ENCODE assay signal across 19 mouse cellular contexts in the genomic region with DNA sequence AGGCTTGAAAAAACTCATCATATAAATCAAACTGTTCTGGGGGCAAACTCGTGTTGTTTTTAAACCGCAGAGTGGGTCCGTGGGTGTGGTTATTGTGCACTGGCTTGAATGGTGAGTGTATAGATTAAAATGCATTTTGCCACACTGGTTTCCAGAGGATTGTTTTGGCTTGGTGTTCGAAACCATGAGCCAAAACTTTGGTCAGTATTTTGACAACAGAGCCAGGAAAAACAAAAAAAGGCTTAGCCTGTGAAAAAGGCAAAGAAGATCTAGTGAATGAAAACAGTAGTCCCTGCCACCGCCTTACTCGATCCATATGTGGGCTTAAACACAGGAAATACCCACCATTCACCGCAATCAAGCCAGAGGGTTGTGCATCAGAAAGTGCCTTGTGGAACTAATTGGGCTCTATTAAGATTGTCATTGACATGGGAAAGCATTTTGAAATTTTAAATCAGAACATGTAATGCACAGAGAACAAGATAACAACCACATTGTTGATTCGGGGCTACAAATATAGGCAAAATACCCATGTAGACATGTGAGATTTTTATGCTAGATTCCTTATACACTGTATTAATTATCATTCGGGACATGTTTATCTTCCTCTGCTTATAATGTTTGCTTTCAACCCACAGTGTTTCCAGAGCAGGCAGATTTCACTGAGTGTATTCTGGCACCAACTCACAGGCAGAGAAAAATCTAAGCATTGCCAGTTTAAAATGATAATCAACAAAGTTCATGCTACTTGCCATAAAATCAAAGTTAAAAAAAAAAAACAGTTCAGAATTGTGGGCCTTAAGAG.
DNase-seq lines count a peak whose midpoint lies in the region; ATAC-seq and TF ChIP-seq lines count a peak whose summit lies in the region.
"Had no signal": no experiment of that assay in that cellular context is flagged by ENCODE, and none has a peak within 500 bp of the region (broad histone marks: within the 10 kb centered on the region; RNA-seq: fewer than 3 reads in every experiment).

No protein-coding gene starts in this region.

- peaks cover 33% of the 10 kb centered on the region for H3K4me1 ChIP-seq in forebrain, embryonic 10.5 days
- H3K4me1 ChIP-seq in forebrain, embryonic 11.5 days (replicated peaks; ENCODE audit: control insufficient read depth, insufficient read depth, low read length) = no peaks in the 10 kb centered on the region
- H3K4me1 ChIP-seq in embryonic facial prominence, embryonic 12.5 days = peaks cover 14% of the 10 kb centered on the region
- H3K4me1 ChIP-seq in embryonic fibroblast, embryonic 13.5 days (ENCODE audit: control insufficient read depth, insufficient read depth, low read length) = 0 out of 2 replicates have a peak, but pooled peaks cover 2% of the 10 kb centered on the region
- H3K4me1 ChIP-seq: heart, embryonic 12.5 days; intestine, embryonic 15.5 days had no signal

- ATAC-seq in forebrain, embryonic 11.5 days (replicated peaks; ENCODE audit: low FRiP score) = no peak
- peak; percentile 77 for ATAC-seq in embryonic facial prominence, embryonic 12.5 days (ENCODE audit: insufficient number of reproducible peaks, insufficient read depth, low FRiP score, low TSS enrichment)
- ATAC-seq in megakaryocyte, adult 5-6 weeks (ENCODE audit: poor library complexity, severe bottlenecking) = no peak
- ATAC-seq: intestine, embryonic 15.5 days had no signal

- peaks cover 34% of the 10 kb centered on the region for H3K27me3 ChIP-seq in forebrain, embryonic 10.5 days (ENCODE audit: poor library complexity, severe bottlenecking)
- H3K27me3 ChIP-seq in forebrain, embryonic 11.5 days (ENCODE audit: control insufficient read depth, insufficient read depth, low read length) = peaks cover 8% of the 10 kb centered on the region; the same call in 1 of the 2 replicates
- peaks cover 10% of the 10 kb centered on the region; the same call in 1 of the 2 replicates for H3K27me3 ChIP-seq in embryonic facial prominence, embryonic 12.5 days
- H3K27me3 ChIP-seq: CH12.LX had no signal

- H3K4me2 ChIP-seq in forebrain, embryonic 11.5 days (ENCODE audit: low read depth, low read length, severe bottlenecking) = no peak overlapping the region
- H3K4me2 ChIP-seq in embryonic facial prominence, embryonic 12.5 days (replicated peaks) = no peak overlapping the region
- H3K4me2 ChIP-seq: heart, embryonic 12.5 days; hindbrain, embryonic 14.5 days; intestine, embryonic 15.5 days had no signal

- H3K36me3 ChIP-seq in forebrain, embryonic 10.5 days (replicated peaks) = no peaks in the 10 kb centered on the region
- H3K36me3 ChIP-seq in forebrain, embryonic 11.5 days (ENCODE audit: control insufficient read depth, insufficient read depth, low read length) = no peaks in the 10 kb centered on the region
- no peaks in the 10 kb centered on the region for H3K36me3 ChIP-seq in embryonic facial prominence, embryonic 12.5 days
- H3K36me3 ChIP-seq: heart, embryonic 12.5 days; hindbrain, embryonic 10.5 days; intestine, embryonic 15.5 days had no signal

- no peak for TF ChIP-seq POLR2A in embryonic fibroblast, embryonic 13.5 days (IDR thresholded peaks at IDR 0.05; ENCODE audit: low read depth, low read length)

- no peak overlapping the region for H3K9ac ChIP-seq in forebrain, embryonic 11.5 days (ENCODE audit: low read length)
- H3K9ac ChIP-seq in embryonic facial prominence, embryonic 12.5 days = no peak overlapping the region
- H3K9ac ChIP-seq: forebrain, postnatal 0 days; heart, embryonic 12.5 days; hindbrain, embryonic 14.5 days; intestine, embryonic 15.5 days had no signal

- H3K9me3 ChIP-seq in forebrain, embryonic 10.5 days = no peaks in the 10 kb centered on the region; the same call in 1 of the 2 replicates
- no peaks in the 10 kb centered on the region for H3K9me3 ChIP-seq in forebrain, embryonic 11.5 days (ENCODE audit: control insufficient read depth, low read length)
- no peaks in the 10 kb centered on the region for H3K9me3 ChIP-seq in embryonic facial prominence, embryonic 12.5 days
- H3K9me3 ChIP-seq: heart, embryonic 12.5 days; intestine, embryonic 15.5 days had no signal

- H3K27ac ChIP-seq in forebrain, embryonic 10.5 days = peak overlapping the region; percentile 25; the same call in 1 of the 2 replicates
- no peak overlapping the region for H3K27ac ChIP-seq in forebrain, embryonic 11.5 days (ENCODE audit: low read depth, low read length)
- peak overlapping the region; percentile 50 for H3K27ac ChIP-seq in embryonic facial prominence, embryonic 12.5 days
- H3K27ac ChIP-seq in embryonic fibroblast, embryonic 13.5 days (ENCODE audit: insufficient read depth, low read length) = peak overlapping the region; percentile 26; the same call in 1 of the 2 replicates
- H3K27ac ChIP-seq: hindbrain, embryonic 10.5 days; hindbrain, embryonic 14.5 days; intestine, embryonic 15.5 days had no signal

- WGBS in forebrain, embryonic 10.5 days = 59% methylated on average over 9 of the region's 9 CpGs
- WGBS in forebrain, embryonic 11.5 days = 52% methylated on average over 9 of the region's 9 CpGs
- 19% methylated on average over 9 of the region's 9 CpGs for WGBS in embryonic facial prominence, embryonic 12.5 days

- DNase-seq in forebrain, embryonic 10.5 days (ENCODE audit: extremely low spot score, low spot score) = no peak
- DNase-seq in forebrain, embryonic 11.5 days (ENCODE audit: low spot score) = no peak
- DNase-seq in embryo, embryonic 10.5 days (ENCODE audit: low spot score) = peak; percentile 54
- no peak for DNase-seq in urinary bladder, postnatal 4 days (ENCODE audit: low spot score in 2 of 2)
- no peak for DNase-seq in gastrocnemius, postnatal 4 days (ENCODE audit: low spot score in 2 of 2)
- DNase-seq: adrenal gland, postnatal 10 days; cerebellum, adult 18-20 months; cerebellum, postnatal 10 days; forebrain, postnatal 0 days; gastrocnemius, postnatal 14 days; kidney, adult 18-20 months had no signal

- H3K4me3 ChIP-seq in forebrain, embryonic 10.5 days = no peak overlapping the region
- H3K4me3 ChIP-seq in forebrain, embryonic 11.5 days (ENCODE audit: low read depth, low read length) = no peak overlapping the region
- no peak overlapping the region for H3K4me3 ChIP-seq in embryonic facial prominence, embryonic 12.5 days
- no peak overlapping the region for H3K4me3 ChIP-seq in embryonic fibroblast, embryonic 13.5 days (ENCODE audit: insufficient read depth, low read length)
- H3K4me3 ChIP-seq: heart, embryonic 12.5 days; hindbrain, embryonic 10.5 days; intestine, embryonic 15.5 days had no signal

- TF ChIP-seq CTCF in embryonic fibroblast, embryonic 13.5 days (IDR thresholded peaks at IDR 0.05; ENCODE audit: borderline replicate concordance, insufficient read depth, low read length) = no peak
